Mouse (Mus musculus) bone marrow, adult 2 months (tissue): ENCODE results near the gene Trim62. TPM values are rescaled to one million over a fixed set of nuclear protein-coding genes. Genes with fewer than 3 reads are reported as not detected.

ENCODE experiments used
- H3K27ac ChIP-seq: fragments of 200-500 bp; 2 replicates; pipeline ENCODE4 v1.5.1; 2012; ENCODE audit warnings: low read depth, mild to moderate bottlenecking, control low read depth, inconsistent platforms, low read length; ENCODE audit not compliant: control insufficient read depth, poor library complexity, insufficient read depth
- H3K4me1 ChIP-seq: fragments of 200-500 bp; 2 replicates; pipeline ENCODE4 v1.6.1; 2011; ENCODE audit warnings: low read length; ENCODE audit not compliant: control insufficient read depth, insufficient read depth
- H3K4me3 ChIP-seq: fragments of 200-500 bp; replicated peaks from 2 replicates; pipeline ENCODE3; 2011; ENCODE audit warnings: mild to moderate bottlenecking, low read depth, low read length, control low read depth; ENCODE audit not compliant: control insufficient read depth
- CTCF ChIP-seq: fragments of 200-500 bp; IDR thresholded peaks from 2 replicates; pipeline ENCODE4 v1.5.1; 2011; ENCODE audit warnings: low read length, control low read depth; ENCODE audit not compliant: control insufficient read depth, insufficient read depth
- POLR2A ChIP-seq: fragments of 200-500 bp; IDR thresholded peaks from 2 replicates; pipeline ENCODE4 v1.6.1; 2011; ENCODE audit warnings: low read depth, mild to moderate bottlenecking, control low read depth, low read length, borderline replicate concordance; ENCODE audit not compliant: control insufficient read depth
- WGBS: fragments of 180-500 bp; shearing (Covaris S2); methylation state at CpG from one replicate; pipeline ENCODE4 v1.1.7; 2018; 5-methylcytosine and 5-hydroxymethylcytosine counted together
- polyA plus RNA-seq: library from polyadenylated mRNA; stranded (reverse); fragments of >200 nt; gene quantifications from 2 replicates; pipeline ENCODE4 v1.2.4, GENCODE M21; 2011; ENCODE audit warnings: low replicate concordance; ENCODE audit not compliant: missing spikeins, insufficient read depth, insufficient read length

Trim62 gene
- polyA plus RNA-seq, 1 experiment = 0.52 TPM

GRCm38 (mm10) chr4:128949470-128950005 is 66.2 kb downstream of the Trim62 start:
- no peak for TF ChIP-seq POLR2A
- TF ChIP-seq CTCF = no peak
- Histone ChIP-seq H3K4me3 (no peak overlapping the region), H3K27ac (no peak overlapping the region), H3K4me1 (no peaks in the 10 kb centered on the region; the same call in 1 of the 2 replicates)
- 52% methylated on average over 15 of the region's 15 CpGs for WGBS

- WGBS = 82% methylated on average over 5 of the region's 5 CpGs
- H3K4me1 ChIP-seq = no peaks in the 10 kb centered on the region; the same call in 1 of the 2 replicates
- no peak overlapping the region for H3K4me3 ChIP-seq
- TF ChIP-seq POLR2A (no peak), CTCF (no peak)
- no peak overlapping the region for H3K27ac ChIP-seq
Observed at GRCm38 (mm10) chr4:128950461-128950860, 67.1 kb downstream of the Trim62 start.

- WGBS = 82% methylated on average over 5 of the region's 5 CpGs
- H3K4me3 ChIP-seq = no peak overlapping the region
- H3K4me1 ChIP-seq = no peaks in the 10 kb centered on the region
- TF ChIP-seq CTCF (no peak), POLR2A (no peak)
- H3K27ac ChIP-seq = no peak overlapping the region
Observed at GRCm38 (mm10) chr4:128953851-128954250, 70.5 kb downstream of the Trim62 start.

GRCm38 (mm10) chr4:128957155-128957911 is 74.0 kb downstream of the Trim62 start:
- Histone ChIP-seq H3K4me3 (no peak overlapping the region), H3K27ac (no peak overlapping the region), H3K4me1 (no peaks in the 10 kb centered on the region; the same call in 1 of the 2 replicates)
- TF ChIP-seq CTCF (peak; percentile 69), POLR2A (no peak)
- 50% methylated on average over 11 of the region's 11 CpGs for WGBS

GRCm38 (mm10) chr4:128958156-128958555 is 74.8 kb downstream of the Trim62 start:
- Histone ChIP-seq H3K4me1 (peaks cover 1% of the 10 kb centered on the region; the same call in 1 of the 2 replicates), H3K27ac (no peak overlapping the region), H3K4me3 (no peak overlapping the region)
- 87% methylated on average over 11 of the region's 11 CpGs for WGBS
- TF ChIP-seq CTCF (no peak), POLR2A (no peak)

GRCm38 (mm10) chr4:128958849-128959248 is 75.5 kb downstream of the Trim62 start:
- WGBS = 83% methylated on average over 8 of the region's 8 CpGs
- Histone ChIP-seq H3K4me3 (no peak overlapping the region), H3K4me1 (peaks cover 1% of the 10 kb centered on the region; the same call in 1 of the 2 replicates), H3K27ac (no peak overlapping the region)
- TF ChIP-seq CTCF (no peak), POLR2A (no peak)

- WGBS = 39% methylated on average over 17 of the region's 17 CpGs
- TF ChIP-seq POLR2A = no peak
- TF ChIP-seq CTCF = no peak
- Histone ChIP-seq H3K4me3 (no peak overlapping the region), H3K4me1 (peaks cover 1% of the 10 kb centered on the region; the same call in 1 of the 2 replicates), H3K27ac (no peak overlapping the region)
Observed at GRCm38 (mm10) chr4:128959676-128960075, 76.3 kb downstream of the Trim62 start.

Other genes starting within 250 kb of the Trim62 start
- 22.4 and 36.8 TPM in 2 replicates for gene Phc2, start 228.9 kb upstream of the Trim62 start, polyA plus RNA-seq
- 0.34 and 1.5 TPM in 2 replicates for gene A3galt2, start 128.2 kb upstream of the Trim62 start, polyA plus RNA-seq
- 10.3 and 12.1 TPM in 2 replicates for gene Zfp362, start 77.5 kb upstream of the Trim62 start, polyA plus RNA-seq
- gene Azin2, start 78.9 kb downstream of the Trim62 start, polyA plus RNA-seq = 2.0 and 2.4 TPM in 2 replicates
- gene Ak2, start 108.4 kb downstream of the Trim62 start, polyA plus RNA-seq = 72.4 and 118 TPM in 2 replicates
- 23.9 and 47.7 TPM in 2 replicates for gene Rnf19b, start 174.7 kb downstream of the Trim62 start, polyA plus RNA-seq
- 1.8 TPM in 1 of 2 replicates, not detected in the other for gene Tmem54, start 222.0 kb downstream of the Trim62 start, polyA plus RNA-seq
- gene Hpca, start 238.5 kb downstream of the Trim62 start, polyA plus RNA-seq = not detected in 2 replicates